Mouse (Mus musculus) bone marrow macrophage, adult 2 months (primary cell): ENCODE data around the gene Slc4a2. TPM values are rescaled to one million over a fixed set of nuclear protein-coding genes. Genes with fewer than 3 reads are reported as not detected.

Source experiments
- H3K27ac ChIP-seq: 2 replicates; pipeline ENCODE4 v1.5.1; 2012; ENCODE audit warnings: low read depth, low read length; ENCODE audit not compliant: insufficient read depth
- H3K4me1 ChIP-seq: 2 replicates; pipeline ENCODE4 v1.6.1; 2012; ENCODE audit warnings: low read length; ENCODE audit not compliant: control insufficient read depth, insufficient read depth
- H3K4me3 ChIP-seq: 2 replicates; pipeline ENCODE4 v1.5.1; 2012; ENCODE audit warnings: mild to moderate bottlenecking, low read length, moderate library complexity; ENCODE audit not compliant: insufficient read depth
- CTCF ChIP-seq: IDR thresholded peaks from 2 replicates; pipeline ENCODE4 v1.5.1; 2012; ENCODE audit warnings: low read depth, mild to moderate bottlenecking, low read length, moderate library complexity
- POLR2A ChIP-seq: IDR thresholded peaks from 2 replicates; pipeline ENCODE4 v1.6.1; 2012; ENCODE audit warnings: mild to moderate bottlenecking, low read depth, low read length, borderline replicate concordance
- polyA plus RNA-seq: library from polyadenylated mRNA; stranded (reverse); fragments of >200 nt; gene quantifications from 2 replicates; pipeline ENCODE4 v1.2.4, GENCODE M21; 2012; ENCODE audit not compliant: missing spikeins, insufficient read depth, insufficient read length

The Slc4a2 gene
- polyA plus RNA-seq, 1 experiment, result 45.1 TPM

GRCm38 (mm10) chr5:24477909-24478308 is 54.3 kb downstream of the Slc4a2 start:
- Histone ChIP-seq H3K4me1 (no peaks in the 10 kb centered on the region), H3K4me3 (no peak overlapping the region), H3K27ac (no peak overlapping the region)
- TF ChIP-seq POLR2A (no peak), CTCF (no peak)

- no peak for TF ChIP-seq POLR2A
- peak; percentile 39; the same call in 1 of the 2 replicates for TF ChIP-seq CTCF
- no peak overlapping the region for H3K27ac ChIP-seq
- H3K4me3 ChIP-seq, result no peak overlapping the region
- H3K4me1 ChIP-seq, result no peaks in the 10 kb centered on the region
Measured at GRCm38 (mm10) chr5:24481647-24482046, 58.0 kb downstream of the Slc4a2 start.

DNA sequence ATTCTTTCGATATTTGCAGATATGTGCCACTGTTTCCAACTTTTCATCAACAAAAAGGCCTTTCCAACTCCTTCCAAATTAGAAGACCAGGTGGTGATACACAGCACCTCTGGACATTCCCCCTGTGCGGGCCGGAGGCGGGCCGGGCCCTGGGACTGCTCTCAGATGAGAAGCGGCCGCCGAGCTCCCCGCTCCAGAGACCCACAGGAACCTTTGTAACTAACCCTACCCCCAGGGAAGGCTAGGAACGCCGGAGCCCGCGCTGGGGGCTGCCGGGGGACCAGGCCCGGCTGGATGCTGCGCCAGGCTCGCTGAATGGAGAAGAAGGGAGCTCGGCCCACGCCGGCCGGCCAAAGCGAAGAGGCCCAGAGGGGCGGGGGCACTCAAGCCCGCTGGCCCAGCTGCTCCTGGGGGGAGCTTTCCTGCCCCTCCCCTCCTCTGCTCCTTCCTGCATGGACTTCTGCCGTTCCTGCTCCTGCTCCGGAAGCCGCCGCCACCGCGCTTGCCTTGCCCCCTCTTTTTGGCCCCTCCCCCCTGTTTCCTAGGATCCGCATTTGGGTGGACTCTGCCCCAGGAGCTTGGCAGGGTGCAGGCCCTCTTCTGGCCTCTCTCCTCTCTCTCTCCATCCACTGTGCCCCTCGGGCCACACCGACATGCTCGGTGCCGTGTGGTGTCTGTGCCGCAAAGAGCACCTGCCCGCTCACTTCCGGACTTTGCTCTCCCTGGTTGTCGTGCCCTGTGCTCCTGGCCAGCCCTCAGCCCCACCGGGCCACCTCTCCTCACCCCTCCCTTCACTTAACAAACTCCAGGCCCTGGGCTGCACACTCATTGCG is 58.8 kb downstream of the Slc4a2 start:
- no peak overlapping the region for H3K4me3 ChIP-seq
- no peak overlapping the region for H3K27ac ChIP-seq
- TF ChIP-seq POLR2A, result no peak
- no peak for TF ChIP-seq CTCF
- H3K4me1 ChIP-seq, result no peaks in the 10 kb centered on the region

DNA sequence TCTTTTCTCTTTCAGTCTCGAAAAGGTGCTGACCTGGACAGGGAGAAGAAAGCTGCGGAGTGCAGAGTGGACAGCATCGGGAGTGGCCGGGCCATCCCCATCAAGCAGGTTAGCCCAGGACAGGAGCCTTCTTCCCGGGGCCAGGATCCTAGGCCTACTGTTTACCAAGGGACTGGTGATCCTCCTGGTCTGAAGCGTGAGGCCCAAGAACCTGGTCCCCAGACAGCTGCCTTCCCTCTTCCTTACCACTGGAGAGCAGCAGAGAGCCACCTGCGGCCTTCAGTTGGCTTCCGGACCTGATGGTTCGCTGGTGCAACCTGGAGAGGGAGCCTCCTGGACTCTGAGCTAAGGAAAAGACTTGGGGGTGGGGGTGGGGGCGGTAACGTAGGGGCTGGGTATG is 59.7 kb downstream of the Slc4a2 start:
- Histone ChIP-seq H3K4me1 (no peaks in the 10 kb centered on the region), H3K4me3 (no peak overlapping the region), H3K27ac (no peak overlapping the region)
- TF ChIP-seq POLR2A (no peak), CTCF (peak; percentile 9; the same call in 1 of the 2 replicates)

DNA sequence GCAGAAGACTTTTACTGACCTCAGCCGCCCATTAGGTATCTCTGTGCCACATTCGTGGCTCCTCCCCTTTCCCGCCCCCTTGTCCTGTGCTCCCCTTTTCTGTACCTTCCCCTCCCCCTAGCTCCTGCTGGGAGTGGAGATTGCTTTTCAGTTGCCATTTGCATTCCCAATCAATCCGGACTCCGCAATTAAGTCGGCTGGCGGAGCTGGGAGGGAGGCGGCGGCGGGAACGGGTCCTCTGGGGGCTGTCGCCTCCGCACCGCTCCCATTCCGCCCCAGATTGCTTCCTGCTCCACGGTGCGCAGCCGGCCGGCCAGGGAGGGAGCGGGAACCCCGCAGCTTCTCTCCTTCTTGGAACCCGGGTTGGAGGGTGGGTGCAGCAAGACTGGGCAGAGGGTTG is 61.3 kb downstream of the Slc4a2 start:
- Histone ChIP-seq H3K4me3 (no peak overlapping the region), H3K4me1 (no peaks in the 10 kb centered on the region), H3K27ac (no peak overlapping the region)
- TF ChIP-seq CTCF, result no peak
- TF ChIP-seq POLR2A, result no peak

DNA sequence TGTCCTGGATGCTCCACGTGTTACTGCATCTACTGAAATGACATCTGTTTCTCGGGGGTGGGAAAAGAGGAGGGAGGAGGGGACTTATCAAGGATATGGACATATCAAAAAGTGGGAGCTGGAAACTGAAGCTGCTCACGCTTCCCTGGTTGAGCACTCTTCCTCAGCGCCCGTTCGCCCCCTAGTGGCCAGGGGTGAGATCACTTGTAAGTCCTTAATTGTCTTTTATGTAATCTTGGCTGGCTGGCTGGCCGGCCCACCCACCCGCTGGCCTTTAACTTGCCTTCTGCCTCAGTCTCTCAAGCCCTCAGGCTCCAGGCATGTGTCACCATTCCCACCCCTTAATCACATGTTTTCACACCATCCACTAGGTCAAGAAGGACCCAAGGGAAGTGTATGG is 62.5 kb downstream of the Slc4a2 start:
- peak; percentile 71 for TF ChIP-seq CTCF
- no peak for TF ChIP-seq POLR2A
- Histone ChIP-seq H3K4me1 (no peaks in the 10 kb centered on the region), H3K4me3 (no peak overlapping the region), H3K27ac (no peak overlapping the region)

DNA sequence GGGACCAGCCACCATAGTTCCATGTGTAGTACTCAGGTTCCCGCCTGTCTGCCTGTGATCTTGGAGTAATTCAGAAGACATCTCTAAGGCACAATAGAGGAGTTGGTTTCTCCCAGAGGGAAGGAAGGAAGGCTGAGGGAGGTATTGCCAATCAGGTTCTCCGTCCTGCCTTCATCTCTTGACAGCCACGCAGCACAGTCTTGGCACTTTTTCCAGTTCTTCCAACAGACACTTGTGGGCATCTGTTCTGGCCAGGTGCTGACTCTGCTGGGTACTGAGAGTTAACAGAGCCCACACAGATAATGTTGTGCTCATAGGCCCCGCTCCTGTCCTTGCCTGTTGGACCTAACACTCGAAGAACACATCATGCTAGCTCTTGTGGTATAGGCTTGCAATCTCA is 63.1 kb downstream of the Slc4a2 start:
- Histone ChIP-seq H3K27ac (no peak overlapping the region), H3K4me1 (no peaks in the 10 kb centered on the region), H3K4me3 (no peak overlapping the region)
- TF ChIP-seq CTCF, result no peak
- TF ChIP-seq POLR2A, result no peak

GRCm38 (mm10) chr5:24490413-24490920 is 66.8 kb downstream of the Slc4a2 start:
- no peak for TF ChIP-seq POLR2A
- TF ChIP-seq CTCF, result no peak

More at GRCm38 (mm10) chr5:24490413-24490920, 66.8 kb downstream of the Slc4a2 start:
- Histone ChIP-seq H3K27ac (no peak overlapping the region), H3K4me3 (no peak overlapping the region), H3K4me1 (no peaks in the 10 kb centered on the region)

Other genes starting within 250 kb of the Slc4a2 start
- not detected in 2 replicates for gene Kcnh2, start 72.2 kb upstream of the Slc4a2 start, polyA plus RNA-seq
- not detected in 2 replicates for gene Nos3, start 59.0 kb upstream of the Slc4a2 start, polyA plus RNA-seq
- gene Atg9b, start 31.7 kb upstream of the Slc4a2 start, polyA plus RNA-seq, result 0.39 and 1.1 TPM in 2 replicates
- gene Abcb8, start 30.2 kb upstream of the Slc4a2 start, polyA plus RNA-seq, result 16.8 and 24.1 TPM in 2 replicates
- not detected in 2 replicates for gene Asic3, start 10.4 kb upstream of the Slc4a2 start, polyA plus RNA-seq
- 55.5 and 59.9 TPM in 2 replicates for gene Cdk5, start 307 bp upstream of the Slc4a2 start, polyA plus RNA-seq
- 46.3 and 49.0 TPM in 2 replicates for gene Fastk, start 21.4 kb downstream of the Slc4a2 start, polyA plus RNA-seq
- gene Tmub1, start 24.0 kb downstream of the Slc4a2 start, polyA plus RNA-seq, result 7.9 and 12.7 TPM in 2 replicates
- 75.2 and 77.7 TPM in 2 replicates for gene Agap3, start 28.3 kb downstream of the Slc4a2 start, polyA plus RNA-seq
- gene Gbx1, start 103.4 kb downstream of the Slc4a2 start, polyA plus RNA-seq, result not detected in 2 replicates
- 0.64 and 1.4 TPM in 2 replicates for gene Asb10, start 117.1 kb downstream of the Slc4a2 start, polyA plus RNA-seq
- gene 4931409K22Rik, start 133.0 kb downstream of the Slc4a2 start, polyA plus RNA-seq, result not detected in 2 replicates
- 32.7 and 34.5 TPM in 2 replicates for gene Abcf2, start 153.6 kb downstream of the Slc4a2 start, polyA plus RNA-seq
- gene Chpf2, start 162.9 kb downstream of the Slc4a2 start, polyA plus RNA-seq, result 29.9 and 31.5 TPM in 2 replicates
- gene Smarcd3, start 200.6 kb downstream of the Slc4a2 start, polyA plus RNA-seq, result not detected in 2 replicates